Comparison of ENCODE assay signal across 16 mouse cellular contexts in genomic region chr11:113668857-113669256, GRCm38 (mm10). TPM values are rescaled to one million over a fixed set of nuclear protein-coding genes. Genes with fewer than 3 reads are reported as not detected.
"Had no signal": no experiment of that assay in that cellular context is flagged by ENCODE, and none has a peak within 500 bp of the region (broad histone marks: within the 10 kb centered on the region; RNA-seq: fewer than 3 reads in every experiment).

No protein-coding gene starts in this region.

- H3K9me3 ChIP-seq: kidney, embryonic 15.5 days; midbrain, embryonic 10.5 days; neural tube, embryonic 15.5 days had no signal

- H3K27ac ChIP-seq: layer of hippocampus, adult 2 months; midbrain, embryonic 10.5 days; neural tube, embryonic 15.5 days had no signal

- H3K4me2 ChIP-seq: kidney, embryonic 15.5 days; neural tube, embryonic 15.5 days had no signal

- ATAC-seq: inflammation-experienced regulatory T-cells, adult 6 months; lung, postnatal 0 days had no signal

- DNase-seq: kidney, adult 18-20 months; kidney, postnatal 4 days; left cerebral cortex, postnatal 4 days; lung, adult 2 months; lung, postnatal 36 days; midbrain, embryonic 14.5 days; right cerebral cortex, adult 18-20 months; right cerebral cortex, postnatal 25 days; thymus, postnatal 4 days had no signal

- H3K9ac ChIP-seq: kidney, embryonic 15.5 days; neural tube, embryonic 15.5 days had no signal

- H3K4me3 ChIP-seq: kidney, embryonic 15.5 days; layer of hippocampus, adult 2 months; midbrain, embryonic 10.5 days; myocyte; neural tube, embryonic 15.5 days had no signal

- H3K27me3 ChIP-seq: kidney, embryonic 15.5 days; neural tube, embryonic 15.5 days had no signal

RNA-seq across cellular contexts. Expression of gene Cpsf4l, which starts 41.0 kb away (rescaled TPM):
- polyA plus RNA-seq: inflammation-experienced regulatory T-cells, adult 6 months; lung, adult 2 months had no signal
